Mouse (Mus musculus) lung, postnatal 14 days (tissue): ENCODE measurements around the gene Tcf21.
A peak's percentile ranks its signal among the peaks of the same experiment; 100 is the strongest.

Experiments
- DNase-seq: peaks from one replicate; pipeline ENCODE4 v3.0.0; 2021

The Tcf21 gene

GRCm38 (mm10) chr10:22819871-22820590, at the start of gene Tcf21:
TSS of gene Tcf21 (minus strand) at chr10:22820174.
- DNase-seq = peak; percentile 57

- peak; percentile 59 for DNase-seq
Measured at GRCm38 (mm10) chr10:22868386-22868918, 48.5 kb upstream of the Tcf21 start.

- no peak for DNase-seq
Measured at GRCm38 (mm10) chr10:22867210-22867609, 47.2 kb upstream of the Tcf21 start.

- DNase-seq = peak; percentile 39
Measured at GRCm38 (mm10) chr10:22858111-22858510, 38.1 kb upstream of the Tcf21 start.

- no peak for DNase-seq
Measured at GRCm38 (mm10) chr10:22854330-22854729, 34.4 kb upstream of the Tcf21 start.

GRCm38 (mm10) chr10:22845351-22845750, 25.4 kb upstream of the Tcf21 start:
- DNase-seq = no peak

GRCm38 (mm10) chr10:22844731-22845130, 24.8 kb upstream of the Tcf21 start:
- DNase-seq = no peak

GRCm38 (mm10) chr10:22843440-22844361, 23.7 kb upstream of the Tcf21 start:
- DNase-seq = no peak

- DNase-seq = no peak
Measured at GRCm38 (mm10) chr10:22842781-22843439, 22.9 kb upstream of the Tcf21 start.

- DNase-seq = no peak
Measured at GRCm38 (mm10) chr10:22842113-22842512, 22.1 kb upstream of the Tcf21 start.

GRCm38 (mm10) chr10:22826244-22826643, 6.3 kb upstream of the Tcf21 start:
- no peak for DNase-seq

GRCm38 (mm10) chr10:22822896-22823295, 2.9 kb upstream of the Tcf21 start:
- DNase-seq = no peak

- DNase-seq = no peak
Measured at GRCm38 (mm10) chr10:22822486-22822885, 2.5 kb upstream of the Tcf21 start.

- DNase-seq = no peak
Measured at GRCm38 (mm10) chr10:22821709-22822108, 1.7 kb upstream of the Tcf21 start.

- no peak for DNase-seq
Measured at GRCm38 (mm10) chr10:22821267-22821666, 1.3 kb upstream of the Tcf21 start.

GRCm38 (mm10) chr10:22820841-22821240, 867 bp upstream of the Tcf21 start:
- no peak for DNase-seq

GRCm38 (mm10) chr10:22819239-22819870, 619 bp downstream of the Tcf21 start:
- no peak for DNase-seq

- DNase-seq = no peak
Measured at GRCm38 (mm10) chr10:22818600-22819238, 1.3 kb downstream of the Tcf21 start.

- no peak for DNase-seq
Measured at GRCm38 (mm10) chr10:22817976-22818375, 2.0 kb downstream of the Tcf21 start.

GRCm38 (mm10) chr10:22817561-22817960, 2.4 kb downstream of the Tcf21 start:
- peak; percentile 13 for DNase-seq

- DNase-seq = peak; percentile 42
Measured at GRCm38 (mm10) chr10:22816237-22816762, 3.7 kb downstream of the Tcf21 start.
